Mouse (Mus musculus): Measurements from ENCODE around the gene Tcf12. TPM values are rescaled to one million over a fixed set of nuclear protein-coding genes. Genes with fewer than 3 reads are reported as not detected.

The Tcf12 gene
- polyA plus RNA-seq, 1 experiment from 2014 or later: 47.4 TPM

DNA sequence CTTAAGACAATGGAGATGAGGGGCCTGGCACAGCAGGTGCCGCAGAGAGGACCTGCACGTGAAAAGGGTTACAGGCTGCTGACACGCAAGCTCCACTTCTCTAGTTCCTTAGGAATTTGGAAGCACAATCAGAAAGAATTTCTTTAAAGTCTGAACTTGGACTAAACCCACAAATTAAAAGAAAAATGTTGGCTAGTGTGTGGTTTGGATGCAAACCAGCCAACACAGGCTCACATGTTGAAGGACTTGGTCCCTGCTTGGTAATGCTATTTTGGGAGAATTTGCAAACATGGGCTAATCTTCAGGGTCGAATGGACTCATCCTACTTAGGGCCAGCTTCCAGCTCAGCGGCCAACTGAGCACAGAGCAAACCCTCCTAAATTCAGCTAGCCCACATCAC, 313.5 kb downstream of the Tcf12 start:
- H3K27me3 ChIP-seq (ENCODE audit: insufficient read depth, low read length): no peaks in the 10 kb centered on the region
- no peak overlapping the region for H3K27ac ChIP-seq
- no peaks in the 10 kb centered on the region for H3K4me1 ChIP-seq (replicated peaks; ENCODE audit: insufficient read depth, low read length)
- H3K4me3 ChIP-seq (replicated peaks; ENCODE audit: low read depth, low read length): no peak overlapping the region
- WGBS: 72% methylated on average over 5 of the region's 5 CpGs
- H3K9ac ChIP-seq (ENCODE audit: low read depth, low read length): no peak overlapping the region
- TF ChIP-seq CTCF (IDR thresholded peaks at IDR 0.05; ENCODE audit: low read depth): no peak
- DNase-seq (ENCODE audit: low spot score) (peak; percentile 50), ATAC-seq (replicated peaks; ENCODE audit: low FRiP score, low read depth) (no peak)
- no peaks in the 10 kb centered on the region for H3K36me3 ChIP-seq (ENCODE audit: insufficient read depth, low read length)
- H3K4me2 ChIP-seq (ENCODE audit: low read length): no peak overlapping the region
- H3K9me3 ChIP-seq (replicated peaks; ENCODE audit: low read length): no peaks in the 10 kb centered on the region

Small RNAs within 50 kb of the gene (microRNA-seq; reads per million reads assigned to microRNA genes)
- gene Gm27450: not detected

Other genes with a start within 250 kb of the Tcf12 start
- 25.3 TPM in 2 replicates for gene Zfp280d, start 163.0 kb upstream of the Tcf12 start, polyA plus RNA-seq (2015; fragmentation: Nextera tagmentation; extraction: Ambion mirVana)

Data from kidney, postnatal 0 days (tissue).